Mouse (Mus musculus) MN1 (cell line): ENCODE measurements around the gene C87436.

Experiments
- DNase-seq: peaks from one replicate; pipeline ENCODE4 v3.0.0-alpha.2; 2016; ENCODE audit warnings: low spot score

The C87436 gene

DNA sequence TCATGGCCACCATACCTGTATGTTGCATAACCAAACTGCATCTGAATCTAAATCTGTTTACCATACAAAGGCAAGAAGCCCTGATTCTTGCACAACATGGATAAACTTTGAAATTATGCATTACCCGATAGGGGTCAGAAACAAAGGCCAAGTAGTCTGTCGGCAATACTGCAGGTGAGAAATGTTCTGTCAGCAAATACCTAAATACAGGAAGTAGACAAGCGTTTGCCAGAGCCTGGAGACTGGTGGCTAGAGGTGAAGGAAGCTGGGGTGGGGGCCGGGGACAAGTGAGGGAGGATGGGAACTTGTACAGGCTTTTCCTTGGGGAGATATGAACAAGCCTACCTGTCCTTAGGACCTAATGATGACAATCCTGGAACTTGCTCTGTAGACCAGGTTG lies 72.8 kb downstream of the C87436 start:
- DNase-seq = no peak

DNA sequence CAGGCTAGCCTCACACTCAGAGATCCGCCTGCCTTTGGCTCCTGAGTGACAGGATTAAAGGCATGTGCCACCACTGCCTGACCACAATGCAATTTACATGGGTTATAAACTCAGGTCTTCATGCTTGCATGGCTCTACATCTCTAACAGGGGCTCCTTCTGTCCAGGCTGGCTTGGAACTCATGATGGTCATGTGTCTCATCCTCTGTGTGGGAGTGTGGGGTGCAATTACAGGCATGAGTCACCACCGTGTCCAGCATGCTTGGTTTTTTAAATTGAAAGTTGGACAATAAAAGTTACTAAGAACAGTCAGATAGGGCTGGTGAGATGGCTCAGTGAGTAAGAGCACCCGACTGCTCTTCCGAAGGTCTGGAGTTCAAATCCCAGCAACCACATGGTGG lies 75.1 kb downstream of the C87436 start:
- DNase-seq = no peak

DNA sequence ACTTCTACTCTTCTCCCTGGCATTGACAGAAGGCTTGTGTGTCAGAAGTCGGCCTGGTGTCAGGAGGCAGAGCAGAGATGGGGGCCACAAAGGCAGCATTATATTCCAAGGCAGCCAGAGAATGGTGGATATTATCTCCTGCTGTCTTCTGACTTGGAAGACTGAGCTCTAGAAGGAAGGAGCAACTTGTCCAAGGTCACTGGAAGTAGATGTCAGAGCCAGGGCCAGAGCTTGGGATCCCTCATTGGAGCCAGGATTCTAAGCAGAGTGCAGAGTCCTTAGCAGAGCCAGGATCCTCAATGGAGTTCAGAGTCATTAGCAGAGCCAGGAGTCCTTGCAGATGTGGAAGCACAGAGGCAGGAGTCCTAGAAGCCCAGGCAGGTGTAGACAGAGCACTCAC lies 77.8 kb downstream of the C87436 start:
- no peak for DNase-seq

DNA sequence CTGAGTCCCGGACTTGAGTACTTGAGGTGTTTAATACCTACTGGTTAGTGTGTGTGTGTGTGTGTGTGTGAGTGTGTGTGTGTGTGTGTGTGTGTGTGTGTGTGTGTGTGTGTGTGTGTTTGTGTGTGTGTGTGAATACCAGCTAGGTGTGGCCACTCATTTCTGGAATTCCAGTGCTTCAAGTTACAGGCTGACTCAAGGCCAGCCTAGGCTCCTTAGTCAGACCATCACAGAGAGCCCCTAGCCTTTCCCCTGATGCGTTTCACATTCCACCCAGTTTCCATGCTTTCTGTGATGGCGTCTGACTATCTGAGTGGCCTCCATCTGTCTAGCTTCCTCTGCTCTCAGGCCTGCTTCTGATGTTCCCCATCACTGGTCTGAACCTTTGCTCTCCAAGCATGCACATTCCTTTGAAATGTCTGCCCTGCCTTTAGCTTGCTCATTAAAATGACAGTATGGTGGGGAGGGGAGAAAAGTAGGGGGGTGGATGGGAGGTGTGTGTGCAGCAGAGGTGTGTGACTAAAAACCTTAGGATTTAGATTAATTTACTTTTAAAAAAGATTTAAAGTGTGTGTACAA lies 81.7 kb downstream of the C87436 start:
- no peak for DNase-seq

DNA sequence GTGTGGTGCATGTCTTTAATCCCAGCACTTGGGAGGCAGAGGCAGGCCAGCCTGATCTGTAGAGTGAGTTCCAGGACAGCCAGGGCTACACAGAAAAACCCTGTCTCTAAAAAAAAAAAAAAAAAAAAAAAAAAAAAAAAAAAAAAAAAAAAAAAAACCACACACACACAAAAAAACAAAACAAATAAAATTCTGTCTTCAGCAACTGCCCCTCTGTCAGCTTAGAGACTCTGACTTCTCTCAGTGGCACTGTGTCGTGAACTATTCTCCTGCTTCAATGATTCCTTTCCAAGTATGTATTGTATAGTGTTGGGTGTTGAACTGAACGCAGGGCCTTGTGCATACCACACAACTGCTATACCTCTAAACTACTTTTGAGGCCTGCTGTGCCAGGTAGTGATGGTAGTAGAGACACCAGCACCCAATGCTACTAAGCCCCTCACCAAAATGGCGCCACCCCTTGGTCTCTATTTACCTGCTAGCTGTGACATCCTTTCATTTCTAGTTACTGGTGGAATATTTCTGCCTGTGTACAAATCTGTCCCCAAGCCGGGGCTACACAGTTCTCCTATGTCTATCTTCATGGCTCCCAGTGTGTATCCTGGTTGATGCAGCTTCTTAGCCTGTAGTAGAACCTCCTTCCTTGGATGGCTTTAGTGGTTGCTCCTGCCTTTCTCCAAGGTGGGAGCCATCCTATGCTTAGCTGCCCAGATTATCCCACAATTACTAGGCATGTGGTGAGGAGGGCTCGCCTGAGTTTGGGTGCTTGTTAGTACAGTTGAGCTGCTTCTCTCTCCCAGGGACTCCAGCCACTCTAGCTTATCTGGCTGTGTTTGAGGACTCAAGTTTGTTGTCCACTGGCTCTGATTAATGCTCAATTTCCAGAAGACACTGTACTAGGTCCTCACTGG lies 84.1 kb downstream of the C87436 start:
- no peak for DNase-seq
